14 mouse cellular contexts compared by ENCODE assay signal in genomic region chr1:62752055-62752454, GRCm38 (mm10). TPM values are rescaled to one million over a fixed set of nuclear protein-coding genes. Genes with fewer than 3 reads are reported as not detected.
DNase-seq lines count a peak whose midpoint lies in the region; ATAC-seq and TF ChIP-seq lines count a peak whose summit lies in the region.
"Had no signal": no experiment of that assay in that cellular context is flagged by ENCODE, and none has a peak within 500 bp of the region (broad histone marks: within the 10 kb centered on the region; RNA-seq: fewer than 3 reads in every experiment).

No protein-coding gene starts in this region.

- ATAC-seq in hindbrain, embryonic 14.5 days (ENCODE audit: low FRiP score): no peak
- peak; percentile 60; the same call in 1 of the 2 replicates for ATAC-seq in neural tube, embryonic 11.5 days (ENCODE audit: insufficient read depth, low FRiP score, low TSS enrichment)
- no peak for ATAC-seq in forebrain, postnatal 0 days
- ATAC-seq in neural tube, embryonic 14.5 days (ENCODE audit: low read depth): 0 out of 2 replicates have a peak, but pooled peaks have one; percentile 35
- ATAC-seq in erythroblast, adult 5-6 weeks (replicated peaks; ENCODE audit: low FRiP score, poor library complexity, severe bottlenecking): no peak
- ATAC-seq: CD4-positive, CD25-positive, alpha-beta regulatory T cell, adult 4 months had no signal

- no peak overlapping the region for H3K4me3 ChIP-seq in hindbrain, embryonic 14.5 days (replicated peaks; ENCODE audit: low read length)
- H3K4me3 ChIP-seq in hindbrain, embryonic 10.5 days: no peak overlapping the region
- no peak overlapping the region for H3K4me3 ChIP-seq in neural tube, embryonic 11.5 days (ENCODE audit: low read depth, low read length)
- no peak overlapping the region for H3K4me3 ChIP-seq in forebrain, postnatal 0 days (ENCODE audit: low read depth, low read length)
- H3K4me3 ChIP-seq in neural tube, embryonic 14.5 days (ENCODE audit: low read depth, low read length): no peak overlapping the region
- H3K4me3 ChIP-seq: heart, embryonic 10.5 days; liver, embryonic 13.5 days had no signal

- no peaks in the 10 kb centered on the region for H3K27me3 ChIP-seq in hindbrain, embryonic 14.5 days (ENCODE audit: control insufficient read depth, insufficient read depth, low read length)
- peaks cover 76% of the 10 kb centered on the region for H3K27me3 ChIP-seq in hindbrain, embryonic 10.5 days (ENCODE audit: insufficient read depth, poor library complexity, severe bottlenecking)
- H3K27me3 ChIP-seq in neural tube, embryonic 11.5 days (ENCODE audit: control insufficient read depth, insufficient read depth, low read length): no peaks in the 10 kb centered on the region
- H3K27me3 ChIP-seq in forebrain, postnatal 0 days (ENCODE audit: insufficient read depth, low read length): no peaks in the 10 kb centered on the region
- no peaks in the 10 kb centered on the region for H3K27me3 ChIP-seq in neural tube, embryonic 14.5 days (ENCODE audit: control insufficient read depth, insufficient read depth, low read length)
- H3K27me3 ChIP-seq: liver, embryonic 13.5 days had no signal

- no peak overlapping the region for H3K9ac ChIP-seq in hindbrain, embryonic 14.5 days
- no peak overlapping the region for H3K9ac ChIP-seq in neural tube, embryonic 11.5 days (ENCODE audit: low read length)
- no peak overlapping the region for H3K9ac ChIP-seq in forebrain, postnatal 0 days
- no peak overlapping the region for H3K9ac ChIP-seq in neural tube, embryonic 14.5 days (replicated peaks; ENCODE audit: low read depth, low read length)
- H3K9ac ChIP-seq: liver, embryonic 13.5 days had no signal

- H3K36me3 ChIP-seq in hindbrain, embryonic 14.5 days (replicated peaks; ENCODE audit: control insufficient read depth, insufficient read depth): peaks cover 27% of the 10 kb centered on the region
- H3K36me3 ChIP-seq in hindbrain, embryonic 10.5 days: peaks cover 11% of the 10 kb centered on the region; the same call in 1 of the 2 replicates
- no peaks in the 10 kb centered on the region; the same call in 1 of the 2 replicates for H3K36me3 ChIP-seq in neural tube, embryonic 11.5 days (ENCODE audit: control insufficient read depth, insufficient read depth, low read length)
- no peaks in the 10 kb centered on the region for H3K36me3 ChIP-seq in forebrain, postnatal 0 days (ENCODE audit: insufficient read depth)
- peaks cover 4% of the 10 kb centered on the region; the same call in 1 of the 2 replicates for H3K36me3 ChIP-seq in neural tube, embryonic 14.5 days (ENCODE audit: control insufficient read depth, insufficient read depth, low read length)
- H3K36me3 ChIP-seq: liver, embryonic 13.5 days had no signal

- no peak overlapping the region for H3K4me2 ChIP-seq in hindbrain, embryonic 14.5 days (replicated peaks)
- no peak overlapping the region for H3K4me2 ChIP-seq in neural tube, embryonic 11.5 days (ENCODE audit: low read depth)
- H3K4me2 ChIP-seq in forebrain, postnatal 0 days (ENCODE audit: low read depth): no peak overlapping the region
- H3K4me2 ChIP-seq in neural tube, embryonic 14.5 days (ENCODE audit: low read depth, low read length): no peak overlapping the region
- H3K4me2 ChIP-seq: liver, embryonic 13.5 days had no signal

- H3K27ac ChIP-seq in hindbrain, embryonic 14.5 days: peak overlapping the region; percentile 43; the same call in 1 of the 2 replicates
- no peak overlapping the region for H3K27ac ChIP-seq in hindbrain, embryonic 10.5 days
- H3K27ac ChIP-seq in neural tube, embryonic 11.5 days (ENCODE audit: low read depth, low read length): no peak overlapping the region
- H3K27ac ChIP-seq in forebrain, postnatal 0 days (ENCODE audit: low read depth, low read length): peak overlapping the region; percentile 31; the same call in 1 of the 2 replicates
- H3K27ac ChIP-seq in neural tube, embryonic 14.5 days (ENCODE audit: low read depth, low read length): peak overlapping the region; percentile 45; the same call in 1 of the 2 replicates
- H3K27ac ChIP-seq: kidney, postnatal 0 days; liver, embryonic 13.5 days had no signal

- no peak for TF ChIP-seq CTCF in forebrain, postnatal 0 days (IDR thresholded peaks at IDR 0.05; ENCODE audit: low read depth)

- no peaks in the 10 kb centered on the region for H3K9me3 ChIP-seq in hindbrain, embryonic 14.5 days (ENCODE audit: control insufficient read depth, low read length)
- H3K9me3 ChIP-seq in hindbrain, embryonic 10.5 days: no peaks in the 10 kb centered on the region
- H3K9me3 ChIP-seq in neural tube, embryonic 11.5 days (ENCODE audit: control insufficient read depth, low read length): no peaks in the 10 kb centered on the region
- H3K9me3 ChIP-seq in forebrain, postnatal 0 days (ENCODE audit: low read length): no peaks in the 10 kb centered on the region
- no peaks in the 10 kb centered on the region for H3K9me3 ChIP-seq in neural tube, embryonic 14.5 days (ENCODE audit: control insufficient read depth, low read length)
- H3K9me3 ChIP-seq: heart, embryonic 10.5 days; liver, embryonic 13.5 days had no signal

- H3K4me1 ChIP-seq in hindbrain, embryonic 14.5 days (replicated peaks; ENCODE audit: control insufficient read depth, insufficient read depth, low read length): peaks cover 28% of the 10 kb centered on the region
- peaks cover 61% of the 10 kb centered on the region for H3K4me1 ChIP-seq in hindbrain, embryonic 10.5 days (replicated peaks)
- H3K4me1 ChIP-seq in neural tube, embryonic 11.5 days (ENCODE audit: control insufficient read depth, insufficient read depth, low read length): peaks cover 37% of the 10 kb centered on the region
- H3K4me1 ChIP-seq in forebrain, postnatal 0 days (ENCODE audit: insufficient read depth): peaks cover 20% of the 10 kb centered on the region
- peaks cover 18% of the 10 kb centered on the region for H3K4me1 ChIP-seq in neural tube, embryonic 14.5 days (ENCODE audit: control insufficient read depth, insufficient read depth, low read length)
- H3K4me1 ChIP-seq: liver, embryonic 13.5 days had no signal

- no peak for DNase-seq in hindbrain, embryonic 14.5 days (ENCODE audit: low spot score)
- DNase-seq in hindbrain, embryonic 10.5 days (ENCODE audit: low spot score): no peak
- no peak for DNase-seq in neural tube, embryonic 11.5 days (ENCODE audit: low spot score)
- DNase-seq in neural tube, embryonic 10.5 days (ENCODE audit: extremely low spot score, low spot score): no peak
- no peak for DNase-seq in forebrain, postnatal 0 days
- no peak for DNase-seq in right cerebral cortex, postnatal 10 days (ENCODE audit: low spot score in 2 of 2)
- DNase-seq: adrenal gland, postnatal 25 days; liver, embryonic 13.5 days; thymus, postnatal 14 days had no signal

- 47% methylated on average over 8 of the region's 8 CpGs for WGBS in hindbrain, embryonic 14.5 days
- WGBS in hindbrain, embryonic 10.5 days: 81% methylated on average over 8 of the region's 8 CpGs
- 72% methylated on average over 8 of the region's 8 CpGs for WGBS in neural tube, embryonic 11.5 days
- WGBS in forebrain, postnatal 0 days: 63% methylated on average over 8 of the region's 8 CpGs
- WGBS in neural tube, embryonic 14.5 days: 39% methylated on average over 8 of the region's 8 CpGs

RNA-seq across cellular contexts. Expression of gene Nrp2, which starts 49.0 kb away (rescaled TPM):
- 34.1 and 34.5 TPM in 2 replicates for polyA plus RNA-seq in hindbrain, embryonic 14.5 days (2014; fragmentation: Nextera tagmentation; extraction: Ambion mirVana)
- polyA plus RNA-seq in hindbrain, embryonic 10.5 days (2016; fragmentation: Nextera tagmentation; extraction: Ambion mirVana): 21.8 and 23.1 TPM in 2 replicates
- polyA plus RNA-seq in neural tube, embryonic 11.5 days (2014; fragmentation: Nextera tagmentation; extraction: Ambion mirVana): 35.6 and 40.9 TPM in 2 replicates
- 63.2 and 120 TPM in 2 replicates for total RNA-seq in forebrain, postnatal 0 days (2014; rRNA removed)
- polyA plus RNA-seq in forebrain, postnatal 0 days (2015; fragmentation: Nextera tagmentation; extraction: Ambion mirVana): 16.1 and 31.6 TPM in 2 replicates
- 35.8 and 39.4 TPM in 2 replicates for polyA plus RNA-seq in neural tube, embryonic 14.5 days (2014; fragmentation: Nextera tagmentation; extraction: Ambion mirVana)
- total RNA-seq in erythroblast, adult 5-6 weeks (2015; ENCODE audit: low replicate concordance): 0.42 and 0.96 TPM in 2 replicates
- 0.43 and 0.56 TPM in 2 replicates for total RNA-seq in erythroblast, adult 5-6 weeks (2017; ENCODE audit: low replicate concordance)

Comparison
In these comparisons a context has a peak if more than half of its experiments do, and no peak if none do; other contexts are left out.
1. H3K27ac ChIP-seq: peak in hindbrain, embryonic 14.5 days (single experiment), forebrain, postnatal 0 days (single experiment) and neural tube, embryonic 14.5 days (single experiment); none in hindbrain, embryonic 10.5 days (single experiment) and neural tube, embryonic 11.5 days (single experiment).
2. ATAC-seq: peak in neural tube, embryonic 11.5 days (single experiment) and neural tube, embryonic 14.5 days (single experiment); none in hindbrain, embryonic 14.5 days (single experiment), forebrain, postnatal 0 days (single experiment) and erythroblast, adult 5-6 weeks (single experiment).